Mouse (Mus musculus) neutrophil, adult 5-6 weeks (primary cell): ENCODE data around the gene Eln. TPM values are rescaled to one million over a fixed set of nuclear protein-coding genes. Genes with fewer than 3 reads are reported as not detected.

ENCODE experiments used
- ATAC-seq: fragments of 151-379, 151-347 bp; 2 replicates; pipeline ENCODE4 v1.8.0; 2017; ENCODE audit warnings: mild to moderate bottlenecking, moderate TSS enrichment; ENCODE audit not compliant: insufficient number of reproducible peaks, poor library complexity, low FRiP score, severe bottlenecking; ENCODE audit errors: extremely low read depth
- total RNA-seq: library from RNA; stranded (forward); fragments of 200-1000 nt; gene quantifications from 2 replicates; pipeline ENCODE4 v1.2.3, GENCODE M21; 2017

Eln gene
- total RNA-seq, 1 experiment from 2014 or later: not detected

DNA sequence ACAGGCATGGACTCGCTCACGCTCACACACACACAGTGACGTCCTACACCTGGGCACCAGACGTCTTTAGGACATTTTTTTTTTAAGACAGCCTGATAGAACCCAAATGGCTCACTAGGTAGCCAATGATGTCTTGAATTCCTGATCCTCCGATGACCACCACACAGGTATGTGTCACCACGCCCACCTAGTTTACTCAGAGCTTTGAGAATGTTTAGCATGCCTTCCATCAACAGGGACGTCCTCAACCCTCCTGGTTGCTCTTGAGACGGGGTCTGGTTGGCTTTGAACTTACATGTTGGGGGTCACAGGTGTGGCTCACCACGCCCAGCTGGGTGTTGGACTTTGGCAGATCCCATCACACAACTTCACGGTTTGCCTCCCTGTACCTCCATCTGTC lies 922 bp downstream of the Eln start:
- ATAC-seq: no peak

DNA sequence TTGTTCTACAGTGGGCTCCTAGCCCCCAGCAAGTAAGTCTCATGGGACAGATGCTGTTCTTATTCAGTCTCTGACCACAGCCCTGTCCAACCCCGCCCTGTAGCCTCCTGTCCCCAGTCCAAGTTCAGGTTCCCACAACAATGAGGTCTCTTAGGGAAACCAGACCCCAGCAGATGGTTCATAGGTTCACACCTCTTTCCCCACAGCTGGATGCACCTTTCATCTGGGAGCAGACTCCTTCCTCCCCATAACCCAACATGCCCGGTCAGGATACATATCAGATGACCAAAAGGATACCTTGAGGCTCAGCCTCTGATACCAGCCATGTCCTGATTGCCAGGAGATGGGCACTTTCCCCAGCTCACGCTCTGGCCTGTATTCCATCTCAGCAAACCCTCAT lies 1.3 kb downstream of the Eln start:
- ATAC-seq: no peak

DNA sequence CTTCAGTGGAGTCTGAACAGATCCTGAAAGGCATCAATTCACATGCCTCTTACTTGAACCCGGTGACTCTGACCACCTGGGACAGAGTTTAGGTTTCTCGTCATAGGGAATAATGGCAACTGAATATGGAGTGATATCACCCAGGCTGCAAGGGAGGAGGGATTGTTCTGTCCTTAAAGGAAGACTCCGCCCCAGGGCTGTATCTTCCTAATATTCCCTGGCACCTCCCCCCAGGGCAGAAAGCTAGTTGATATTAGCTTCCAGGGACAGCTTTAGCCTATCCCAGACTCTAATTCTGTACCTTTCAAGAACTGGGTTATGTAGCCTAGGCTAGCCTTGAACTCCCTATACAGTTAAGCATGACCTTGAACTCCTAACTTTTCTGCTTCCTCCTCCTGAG lies 2.1 kb downstream of the Eln start:
- ATAC-seq: no peak

DNA sequence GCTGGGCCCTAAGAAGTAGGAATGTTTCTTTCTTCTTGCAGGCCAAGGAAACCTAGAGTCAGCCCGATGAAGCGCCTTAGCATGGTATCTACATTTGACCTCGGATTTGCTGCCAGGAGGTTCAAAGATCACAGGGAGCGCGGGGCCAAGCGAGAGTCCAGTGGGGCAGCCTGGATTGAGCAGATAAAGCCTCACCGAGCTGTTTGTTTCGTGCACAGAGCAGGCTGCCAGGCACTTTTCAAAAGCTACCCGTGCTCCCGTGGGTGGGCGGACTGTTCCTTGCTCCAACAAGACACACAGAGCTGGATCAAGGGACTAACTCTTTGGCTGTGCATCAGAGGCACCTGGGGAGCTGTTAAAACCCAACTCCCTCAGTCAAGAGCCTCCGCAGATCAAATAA lies 3.1 kb downstream of the Eln start:
- no peak for ATAC-seq

DNA sequence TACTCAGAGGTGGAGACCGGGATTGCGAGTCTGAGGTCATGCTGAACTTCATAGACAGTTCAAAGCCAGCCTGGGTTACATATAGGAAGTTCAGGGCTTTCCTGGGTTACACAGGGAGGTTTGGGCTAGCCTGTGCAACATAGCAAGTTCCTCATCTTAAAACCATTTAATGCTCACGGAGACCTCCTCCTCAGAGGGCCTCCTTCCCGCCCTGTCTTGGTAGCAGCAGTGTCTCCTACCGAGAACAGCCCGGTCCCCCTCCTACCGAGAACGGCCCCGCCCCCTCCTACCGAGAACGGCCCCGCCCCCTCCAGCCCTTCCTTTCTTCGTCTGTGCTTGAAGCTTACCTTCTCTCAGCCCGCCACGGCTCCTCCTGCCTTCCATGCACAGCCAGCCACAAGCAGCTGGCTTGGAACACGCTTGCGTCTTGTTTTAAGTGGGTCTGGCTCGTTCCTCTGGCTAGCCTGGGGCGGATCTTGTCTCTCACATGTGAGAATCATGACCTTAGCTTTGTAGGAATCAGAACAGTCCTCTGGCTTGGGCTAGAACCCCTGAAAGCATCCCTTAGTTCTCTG lies 4.8 kb downstream of the Eln start:
- ATAC-seq: no peak

DNA sequence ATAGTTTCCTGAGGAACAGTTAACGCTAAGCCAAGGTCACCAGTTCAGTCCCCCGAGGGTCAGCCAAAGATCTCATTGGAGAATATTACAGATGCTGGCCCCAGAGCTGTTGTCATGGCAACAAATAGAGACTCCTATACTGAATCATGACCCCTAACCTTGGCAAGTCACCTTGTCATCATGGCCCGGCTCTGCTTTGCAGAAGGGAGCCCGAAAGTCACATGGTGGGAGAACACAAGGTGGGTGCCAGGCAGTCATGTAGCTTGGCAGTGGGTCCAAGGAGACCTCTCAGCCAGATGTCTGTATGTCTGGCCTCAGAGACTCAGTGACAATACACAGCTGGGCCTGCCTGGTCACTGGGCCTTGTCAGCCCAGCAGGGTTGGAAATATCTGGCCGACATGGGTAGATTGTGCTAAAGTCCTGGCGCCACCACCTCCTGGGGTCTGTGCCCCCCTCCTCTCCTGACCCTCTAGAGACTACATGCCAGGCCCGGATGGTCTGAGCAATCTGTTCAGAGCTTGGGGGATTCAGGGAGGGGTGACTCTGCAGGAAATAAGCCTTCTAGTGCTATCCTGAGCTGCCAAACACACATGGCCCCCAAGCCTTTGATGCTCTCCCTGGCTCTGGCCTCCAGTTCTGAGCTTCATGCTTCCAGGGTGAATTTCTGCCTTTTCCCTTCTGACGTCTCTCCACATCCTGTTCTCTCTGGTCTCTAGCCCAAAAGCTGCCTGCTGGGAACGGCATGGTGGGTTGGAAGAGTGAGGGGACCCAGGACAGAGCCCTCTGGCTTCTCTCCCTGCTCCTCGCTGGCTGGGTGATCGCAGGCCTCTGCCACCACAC lies 6.4 kb downstream of the Eln start:
- no peak for ATAC-seq

DNA sequence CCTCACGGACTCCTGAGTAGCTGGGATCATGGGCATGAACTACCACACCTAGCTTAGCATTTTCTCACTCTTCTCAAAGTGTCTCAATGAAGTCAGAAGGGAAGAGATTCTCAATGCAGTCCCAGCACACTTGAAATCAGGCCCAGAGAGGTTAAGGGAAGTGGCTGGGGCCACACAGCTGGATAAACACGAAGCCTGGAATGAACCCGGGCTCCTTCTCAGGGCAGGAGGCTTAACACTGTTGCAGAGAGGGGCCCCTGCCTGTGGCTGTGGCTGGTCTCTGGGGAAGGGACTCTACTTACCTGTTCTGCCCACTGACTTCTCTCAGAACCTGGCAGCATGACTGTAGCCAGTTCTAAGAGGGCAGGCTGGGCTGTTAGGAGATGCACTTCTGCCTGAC lies 7.2 kb downstream of the Eln start:
- no peak for ATAC-seq

DNA sequence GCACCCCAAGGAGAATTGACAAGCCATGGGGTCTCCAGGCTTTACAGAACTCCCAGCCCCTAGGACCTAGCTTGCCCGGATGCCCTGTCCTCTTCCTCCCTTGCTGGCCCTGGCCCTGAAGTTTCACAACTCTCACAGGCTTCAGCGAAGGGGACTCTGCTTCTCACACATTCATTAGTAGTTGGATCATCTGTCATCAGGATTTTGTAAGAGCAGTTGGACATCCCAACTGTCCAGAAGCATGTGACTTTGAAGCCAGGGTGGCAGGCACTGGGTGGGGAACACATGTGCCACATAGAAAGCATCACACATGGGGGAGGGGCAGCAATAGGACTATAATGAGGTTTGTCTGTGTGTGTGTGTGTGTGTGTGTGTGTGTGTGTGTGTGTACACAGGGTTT lies 12.2 kb downstream of the Eln start:
- no peak for ATAC-seq

DNA sequence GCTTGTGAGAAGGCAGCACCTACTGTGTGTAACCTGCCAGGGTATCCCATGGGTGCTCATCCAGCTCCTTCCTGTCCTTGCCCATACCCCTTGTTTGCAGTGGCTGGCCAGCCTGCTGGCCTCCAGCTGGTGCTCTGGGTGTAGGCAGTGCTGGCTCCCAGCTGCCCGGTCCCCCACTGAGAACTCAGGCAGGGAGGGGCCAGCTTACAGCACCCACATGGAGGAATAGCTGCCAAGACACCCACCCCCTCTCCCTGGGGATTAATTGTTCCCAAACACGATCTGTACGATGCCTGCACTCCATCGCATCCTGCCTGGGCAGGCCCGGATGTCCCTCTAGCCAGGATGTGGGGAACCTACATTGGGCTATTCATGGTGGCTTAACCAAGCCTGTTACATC lies 13.1 kb downstream of the Eln start:
- no peak for ATAC-seq

DNA sequence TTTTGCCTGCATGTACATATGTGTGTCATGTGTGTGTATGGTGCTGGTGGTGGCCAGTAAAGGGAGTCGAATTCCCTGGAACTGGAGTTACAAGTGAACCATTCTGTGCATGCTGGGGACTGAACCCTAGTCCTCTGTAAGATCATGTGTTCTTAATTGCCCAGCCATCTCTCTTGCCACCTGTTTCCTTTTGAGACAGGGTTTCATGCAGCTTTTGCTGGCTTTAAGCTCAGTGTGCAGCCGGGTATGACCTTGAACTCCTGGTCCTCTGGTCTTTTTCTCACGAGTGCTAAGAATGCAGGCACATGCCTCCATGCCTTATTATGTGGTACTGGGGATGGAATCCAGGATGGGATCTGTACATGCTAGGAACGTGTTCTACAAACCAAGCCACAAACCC lies 13.9 kb downstream of the Eln start:
- no peak for ATAC-seq

DNA sequence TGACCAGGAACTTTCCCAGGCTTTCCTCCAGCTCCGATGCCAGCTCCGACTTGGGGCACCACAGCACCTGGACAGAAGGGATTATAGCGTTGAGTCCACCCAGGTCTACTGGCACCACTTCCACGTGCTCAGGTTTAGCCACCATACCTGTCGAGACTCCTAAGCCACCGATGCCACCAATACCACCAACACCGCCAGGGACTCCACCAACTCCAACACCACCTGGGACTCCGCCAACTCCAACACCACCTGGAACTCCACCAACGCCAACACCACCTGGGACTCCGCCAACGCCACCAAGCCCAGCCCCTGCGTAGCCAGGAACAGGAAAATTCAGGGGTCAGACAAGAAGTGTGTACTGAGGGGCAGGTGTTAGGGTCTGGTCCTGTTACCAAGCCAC lies 18.0 kb downstream of the Eln start:
- no peak for ATAC-seq

DNA sequence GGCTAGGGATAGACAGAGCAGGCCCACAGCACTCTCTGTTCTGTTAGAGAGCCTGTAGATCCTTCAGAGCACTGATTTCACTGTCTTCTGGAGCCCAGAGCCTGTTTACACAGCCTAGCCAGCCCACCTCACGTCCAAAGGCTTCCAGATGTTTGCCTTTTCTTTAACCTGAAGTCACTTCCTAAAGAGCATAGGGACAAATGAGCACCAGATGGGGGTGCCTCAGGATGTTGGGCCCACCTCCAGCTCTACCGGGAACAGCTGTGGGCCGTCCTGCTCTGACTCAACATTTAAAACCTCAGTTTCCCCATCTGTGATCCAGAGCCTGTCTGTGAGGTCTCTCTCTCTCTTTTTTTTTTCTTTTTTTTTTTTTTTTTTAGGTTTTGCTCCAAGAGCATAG lies 18.6 kb downstream of the Eln start:
- ATAC-seq: no peak

DNA sequence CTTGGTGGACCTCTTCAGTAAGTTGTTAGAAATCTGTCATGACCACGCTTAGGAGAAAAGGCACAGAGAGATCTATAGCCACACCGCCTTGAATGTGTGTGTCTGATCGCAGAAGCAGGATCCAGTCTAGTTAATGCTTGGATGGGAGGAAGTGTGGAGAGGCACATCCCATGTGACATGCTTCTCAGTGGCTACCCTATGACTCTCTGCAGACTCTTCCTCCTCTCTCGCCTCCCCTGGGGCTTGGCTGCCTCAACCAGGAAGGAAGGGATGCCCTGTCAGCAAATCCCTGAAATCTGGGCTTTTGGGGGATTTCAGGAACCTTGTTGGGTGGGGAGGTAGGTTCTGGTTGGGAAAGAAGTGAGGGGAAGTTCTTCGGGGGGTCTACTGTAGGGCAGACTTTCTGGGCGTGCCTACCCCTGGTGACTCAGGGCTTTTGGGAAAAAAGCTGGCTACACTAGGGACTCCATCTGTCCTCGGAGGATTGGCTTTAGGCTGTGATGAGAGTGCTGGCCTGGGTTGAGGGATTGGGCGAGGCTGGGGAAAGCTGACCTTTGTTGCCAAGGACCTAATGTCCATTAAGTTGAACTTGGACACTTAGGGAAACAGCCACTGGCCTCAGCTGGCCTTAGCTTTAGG lies 20.0 kb downstream of the Eln start:
- no peak for ATAC-seq

DNA sequence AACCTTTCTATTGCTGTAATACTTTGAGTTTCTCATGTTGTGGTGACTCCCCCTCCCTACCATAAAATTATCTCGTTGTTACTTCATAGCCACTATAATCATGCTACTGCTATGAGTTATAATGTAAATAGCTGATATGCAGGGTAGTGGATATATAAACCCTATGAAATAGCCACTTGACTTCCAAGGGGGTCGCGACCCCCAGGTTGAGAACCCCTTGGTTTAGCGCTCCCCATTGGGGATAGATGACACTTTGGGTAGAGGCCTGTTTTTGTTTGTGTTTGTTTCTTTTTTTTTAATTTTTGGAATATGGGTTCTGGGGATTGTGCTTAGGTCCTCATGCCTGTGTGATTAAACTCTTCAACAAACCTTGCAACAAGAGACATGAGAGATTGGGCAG lies 21.8 kb downstream of the Eln start:
- ATAC-seq: no peak

DNA sequence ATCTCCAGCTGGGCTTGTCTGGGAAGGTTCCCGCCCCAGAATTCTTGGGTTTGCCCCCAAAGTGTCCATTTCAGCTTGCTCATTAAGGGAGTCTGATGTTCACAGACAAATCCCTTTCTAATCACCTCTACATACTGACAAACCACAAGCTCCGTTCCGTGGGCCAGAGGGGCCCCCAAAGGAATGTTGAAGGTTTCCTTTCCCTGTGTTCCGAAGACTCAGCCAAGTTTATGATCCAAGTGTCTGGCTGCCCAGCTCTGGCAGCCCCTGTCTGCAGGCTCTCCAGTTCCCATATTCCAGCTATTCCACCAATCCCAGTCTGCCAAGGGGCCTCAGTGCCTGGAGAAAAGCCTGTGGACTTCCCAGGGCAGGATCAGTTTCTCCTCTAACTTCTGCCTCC lies 27.1 kb downstream of the Eln start:
- ATAC-seq: no peak

DNA sequence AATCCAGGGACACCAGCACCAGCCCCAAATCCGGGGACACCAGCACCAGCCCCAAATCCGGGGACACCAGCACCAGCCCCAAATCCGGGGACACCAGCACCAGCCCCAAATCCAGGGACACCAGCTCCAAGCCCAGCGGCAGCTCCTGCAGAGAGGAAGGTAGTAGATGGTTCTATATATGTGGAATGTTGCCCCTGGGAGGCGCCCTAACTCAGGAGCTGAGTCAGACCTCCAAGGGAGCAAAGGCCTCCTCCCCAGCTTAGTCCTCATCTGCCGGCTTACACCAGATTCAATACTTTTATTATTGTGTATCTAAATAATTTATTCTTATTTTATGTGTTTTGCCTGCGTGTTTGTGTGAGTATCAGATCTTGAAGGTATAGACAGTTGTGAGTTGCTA lies 36.0 kb downstream of the Eln start:
- ATAC-seq: no peak

DNA sequence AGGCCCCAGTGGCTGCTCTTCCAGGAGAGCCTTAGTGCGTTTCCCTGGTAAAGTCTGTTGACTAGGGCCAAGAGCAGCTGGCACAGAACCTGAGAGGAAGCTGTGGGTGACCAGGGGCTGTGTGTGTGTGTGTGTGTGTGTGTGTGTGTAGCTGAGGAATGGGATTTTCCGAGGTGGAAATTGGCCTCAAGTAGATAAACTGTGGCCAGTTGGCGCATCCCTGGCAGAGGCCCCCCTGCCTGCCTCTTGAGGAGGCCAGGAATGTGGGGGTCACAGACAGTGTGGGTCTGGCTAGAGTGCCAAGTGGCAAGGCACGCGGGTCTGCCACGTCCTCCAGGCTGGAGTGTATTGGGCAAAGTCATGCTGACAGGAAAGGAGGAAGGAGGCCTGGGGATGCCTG lies 37.8 kb downstream of the Eln start:
- no peak for ATAC-seq

DNA sequence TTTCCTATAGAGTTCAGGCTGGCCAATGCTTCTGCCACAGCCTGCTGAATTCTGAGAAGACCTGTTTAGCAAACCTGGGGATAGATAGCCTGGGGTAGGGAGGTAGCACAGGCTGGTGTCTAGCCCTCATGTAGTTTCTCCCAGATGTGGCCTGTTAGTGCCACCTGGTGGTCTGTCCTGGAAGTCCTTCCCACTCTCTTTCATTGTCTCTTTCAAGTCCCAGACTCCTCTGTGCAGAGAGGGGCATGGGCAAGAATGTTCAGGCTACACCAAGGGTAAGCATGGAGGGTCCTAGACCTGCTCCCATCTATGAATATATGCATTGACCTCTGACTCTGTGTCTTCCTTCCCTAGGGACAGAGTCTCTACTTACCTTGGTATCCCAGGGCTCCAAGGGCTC lies 43.0 kb downstream of the Eln start:
- ATAC-seq: peak; percentile 75; the same call in 1 of the 2 replicates

DNA sequence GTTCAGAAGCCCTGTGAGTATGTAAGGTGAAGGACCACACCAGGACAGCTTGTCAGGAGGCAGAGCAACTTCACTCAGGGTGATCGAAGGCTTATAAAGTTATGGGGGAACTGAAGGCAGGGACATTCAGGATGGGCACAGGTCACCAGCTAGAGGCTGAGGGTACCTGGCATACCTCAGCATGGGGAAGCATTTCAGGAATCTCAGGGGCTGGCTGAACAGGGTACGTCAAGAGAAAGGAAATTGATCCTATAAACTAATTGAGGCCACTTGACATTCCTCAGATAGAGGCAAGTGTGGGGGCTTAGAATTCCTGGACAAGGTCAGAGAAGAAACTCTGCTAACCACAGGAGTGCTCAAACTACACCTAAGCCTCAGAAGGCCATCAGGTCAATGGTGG lies 51.6 kb downstream of the Eln start:
- no peak for ATAC-seq

DNA sequence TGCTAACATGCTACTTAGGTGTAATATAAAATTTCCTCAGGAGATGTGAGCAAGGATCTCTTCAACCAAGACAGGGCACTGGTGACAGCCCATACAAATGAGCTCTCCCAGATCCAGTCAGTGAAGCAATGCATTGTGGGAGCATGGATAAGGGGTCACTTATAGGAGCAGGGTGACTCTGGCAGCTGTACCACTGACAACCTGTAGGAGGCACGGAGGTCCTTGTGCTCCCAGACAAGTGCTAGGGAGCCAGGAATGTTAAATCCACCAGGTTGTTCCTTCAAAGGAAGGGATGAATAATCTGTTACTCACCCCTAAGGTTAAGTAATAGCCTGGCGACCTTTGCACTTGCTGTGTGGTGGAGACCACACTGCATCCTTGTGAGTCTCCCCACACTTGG lies 52.0 kb downstream of the Eln start:
- ATAC-seq: no peak
